Mouse (Mus musculus): ENCODE results near the gene Tnfrsf11a. TPM values are rescaled to one million over a fixed set of nuclear protein-coding genes. Genes with fewer than 3 reads are reported as not detected.
A peak's percentile ranks its signal among the peaks of the same experiment; 100 is the strongest.

Gene Tnfrsf11a
- 3.2 and 3.8 TPM in 2 replicates for polyA plus RNA-seq (2015; fragmentation: Nextera tagmentation; extraction: Ambion mirVana)

DNA sequence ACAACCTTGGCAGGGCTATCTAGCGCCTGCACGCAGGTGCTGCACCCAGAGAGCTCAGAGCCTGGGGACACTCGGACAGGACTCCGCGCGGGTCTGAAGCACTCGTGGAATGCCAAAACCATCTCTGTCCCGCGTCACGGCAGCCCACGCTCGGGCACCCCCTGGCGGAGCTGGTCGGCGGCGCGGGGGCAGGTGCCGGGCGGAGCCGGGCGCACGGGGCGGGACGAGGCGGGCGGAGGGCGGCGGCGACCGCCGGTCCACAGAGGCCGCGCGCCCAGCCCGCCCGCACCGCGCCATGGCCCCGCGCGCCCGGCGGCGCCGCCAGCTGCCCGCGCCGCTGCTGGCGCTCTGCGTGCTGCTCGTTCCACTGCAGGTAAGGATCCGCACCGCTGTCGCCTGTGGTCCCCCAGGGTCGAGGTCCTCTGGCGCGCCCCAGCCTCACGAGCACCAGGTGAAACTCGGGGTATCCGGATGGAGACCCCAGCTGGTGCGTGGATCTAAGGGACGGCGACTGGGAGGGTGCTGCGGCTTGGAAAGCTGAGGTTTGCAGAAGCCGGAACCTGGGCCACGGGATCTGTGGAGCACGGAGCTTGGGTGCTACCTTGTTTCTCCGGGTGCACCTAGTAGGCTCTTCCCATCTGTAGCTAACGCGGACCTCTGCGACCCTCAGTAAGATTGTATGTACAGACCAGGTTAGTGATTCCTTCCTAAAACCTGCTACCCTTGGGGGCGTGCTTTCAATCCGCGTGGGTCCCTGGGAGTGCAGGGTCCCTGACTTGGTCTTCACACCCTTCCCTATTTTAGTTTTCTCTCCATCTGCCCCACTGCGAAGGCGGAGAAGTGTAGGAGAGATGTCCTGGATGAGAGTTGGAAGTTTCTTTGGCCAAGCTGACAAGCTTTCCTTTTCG, at the start of gene Tnfrsf11a:
Gene Tnfrsf11a, plus strand, starts transcription at position 262 of the 908 bp plus-strand sequence.
- Histone ChIP-seq H3K9ac (ENCODE audit: low read length) (peak within 1 kb of the TSS; percentile 76), H3K27ac (replicated peaks) (peak within 1 kb of the TSS; percentile 40; the same call in 1 of the 2 replicates), H3K4me2 (replicated peaks; ENCODE audit: low read depth) (peak within 1 kb of the TSS; percentile 95), H3K36me3 (ENCODE audit: control insufficient read depth, insufficient read depth, low read length) (no peaks in the 10 kb centered on the region), H3K9me3 (ENCODE audit: control insufficient read depth, low read length) (no peaks in the 10 kb centered on the region), H3K4me1 (replicated peaks; ENCODE audit: control insufficient read depth, insufficient read depth) (no peaks in the 10 kb centered on the region), H3K4me3 (ENCODE audit: low read depth, low read length) (peak within 1 kb of the TSS; percentile 72), H3K27me3 (ENCODE audit: control insufficient read depth, insufficient read depth, low read length) (no peaks in the 10 kb centered on the region)
- ATAC-seq (ENCODE audit: low FRiP score, low TSS enrichment) (peak; percentile 93), DNase-seq (ENCODE audit: low spot score) (peak; percentile 80)
- TF ChIP-seq CTCF (IDR thresholded peaks at IDR 0.05; ENCODE audit: low read depth) (peak; percentile 69), EP300 (optimal IDR thresholded peaks at IDR 0.05) (no peak)
- 4% methylated on average over 60 of the region's 77 CpGs for WGBS

- WGBS = 72% methylated on average over 3 of the region's 3 CpGs
- ATAC-seq (ENCODE audit: low FRiP score, low TSS enrichment) = no peak
- 0 out of 2 replicates have a peak, but pooled peaks cover 3% of the 10 kb centered on the region for H3K36me3 ChIP-seq (ENCODE audit: control insufficient read depth, insufficient read depth, low read length)
These were observed 45.2 kb upstream of the Tnfrsf11a start for GRCm38 (mm10) chr1:105735318-105735717.

GRCm38 (mm10) chr1:105738334-105738733, 42.2 kb upstream of the Tnfrsf11a start:
- ATAC-seq (ENCODE audit: low FRiP score, low TSS enrichment) = no peak

More at GRCm38 (mm10) chr1:105735318-105735717, 45.2 kb upstream of the Tnfrsf11a start:
- Histone ChIP-seq H3K27me3 (ENCODE audit: control insufficient read depth, insufficient read depth, low read length) (no peaks in the 10 kb centered on the region), H3K27ac (replicated peaks) (no peak overlapping the region), H3K4me1 (replicated peaks; ENCODE audit: control insufficient read depth, insufficient read depth) (no peaks in the 10 kb centered on the region), H3K4me2 (replicated peaks; ENCODE audit: low read depth) (no peak overlapping the region), H3K9ac (ENCODE audit: low read length) (no peak overlapping the region), H3K9me3 (ENCODE audit: control insufficient read depth, low read length) (no peaks in the 10 kb centered on the region), H3K4me3 (ENCODE audit: low read depth, low read length) (no peak overlapping the region)
- peak; percentile 23 for DNase-seq (ENCODE audit: low spot score)
- TF ChIP-seq EP300 (optimal IDR thresholded peaks at IDR 0.05) (no peak), CTCF (IDR thresholded peaks at IDR 0.05; ENCODE audit: low read depth) (peak; percentile 51)

GRCm38 (mm10) chr1:105739493-105739892, 41.0 kb upstream of the Tnfrsf11a start:
- TF ChIP-seq CTCF (IDR thresholded peaks at IDR 0.05; ENCODE audit: low read depth) (no peak), EP300 (optimal IDR thresholded peaks at IDR 0.05) (no peak)

More at GRCm38 (mm10) chr1:105738334-105738733, 42.2 kb upstream of the Tnfrsf11a start:
- no peak for DNase-seq (ENCODE audit: low spot score)
- peaks cover 10% of the 10 kb centered on the region; the same call in 1 of the 2 replicates for H3K36me3 ChIP-seq (ENCODE audit: control insufficient read depth, insufficient read depth, low read length)
- H3K27me3 ChIP-seq (ENCODE audit: control insufficient read depth, insufficient read depth, low read length) = no peaks in the 10 kb centered on the region
- no peak overlapping the region for H3K4me2 ChIP-seq (replicated peaks; ENCODE audit: low read depth)
- no peak overlapping the region for H3K9ac ChIP-seq (ENCODE audit: low read length)
- H3K9me3 ChIP-seq (ENCODE audit: control insufficient read depth, low read length) = no peaks in the 10 kb centered on the region
- no peaks in the 10 kb centered on the region for H3K4me1 ChIP-seq (replicated peaks; ENCODE audit: control insufficient read depth, insufficient read depth)
- no peak overlapping the region for H3K4me3 ChIP-seq (ENCODE audit: low read depth, low read length)
- 78% methylated on average over 6 of the region's 6 CpGs for WGBS
- H3K27ac ChIP-seq (replicated peaks) = no peak overlapping the region
- TF ChIP-seq CTCF (IDR thresholded peaks at IDR 0.05; ENCODE audit: low read depth) (no peak), EP300 (optimal IDR thresholded peaks at IDR 0.05) (no peak)

GRCm38 (mm10) chr1:105742481-105742880, 38.0 kb upstream of the Tnfrsf11a start:
- Histone ChIP-seq H3K36me3 (ENCODE audit: control insufficient read depth, insufficient read depth, low read length) (peaks cover 16% of the 10 kb centered on the region), H3K4me1 (replicated peaks; ENCODE audit: control insufficient read depth, insufficient read depth) (no peaks in the 10 kb centered on the region), H3K4me2 (replicated peaks; ENCODE audit: low read depth) (no peak overlapping the region), H3K9ac (ENCODE audit: low read length) (no peak overlapping the region), H3K9me3 (ENCODE audit: control insufficient read depth, low read length) (no peaks in the 10 kb centered on the region), H3K4me3 (ENCODE audit: low read depth, low read length) (no peak overlapping the region), H3K27me3 (ENCODE audit: control insufficient read depth, insufficient read depth, low read length) (no peaks in the 10 kb centered on the region), H3K27ac (replicated peaks) (no peak overlapping the region)
- no peak for TF ChIP-seq CTCF (IDR thresholded peaks at IDR 0.05; ENCODE audit: low read depth)
- TF ChIP-seq EP300 (optimal IDR thresholded peaks at IDR 0.05) = no peak
- DNase-seq (ENCODE audit: low spot score) (no peak), ATAC-seq (ENCODE audit: low FRiP score, low TSS enrichment) (no peak)
- whole genome bisulfite sequencing = 78% methylated on average over 1 of the region's 1 CpGs

More at GRCm38 (mm10) chr1:105739493-105739892, 41.0 kb upstream of the Tnfrsf11a start:
- H3K9me3 ChIP-seq (ENCODE audit: control insufficient read depth, low read length) = no peaks in the 10 kb centered on the region
- no peaks in the 10 kb centered on the region for H3K27me3 ChIP-seq (ENCODE audit: control insufficient read depth, insufficient read depth, low read length)
- no peak overlapping the region for H3K4me2 ChIP-seq (replicated peaks; ENCODE audit: low read depth)
- H3K4me3 ChIP-seq (ENCODE audit: low read depth, low read length) = no peak overlapping the region
- no peaks in the 10 kb centered on the region for H3K4me1 ChIP-seq (replicated peaks; ENCODE audit: control insufficient read depth, insufficient read depth)
- ATAC-seq (ENCODE audit: low FRiP score, low TSS enrichment) (no peak), DNase-seq (ENCODE audit: low spot score) (no peak)
- H3K36me3 ChIP-seq (ENCODE audit: control insufficient read depth, insufficient read depth, low read length) = peaks cover 15% of the 10 kb centered on the region
- no peak overlapping the region for H3K9ac ChIP-seq (ENCODE audit: low read length)
- H3K27ac ChIP-seq (replicated peaks) = no peak overlapping the region

DNA sequence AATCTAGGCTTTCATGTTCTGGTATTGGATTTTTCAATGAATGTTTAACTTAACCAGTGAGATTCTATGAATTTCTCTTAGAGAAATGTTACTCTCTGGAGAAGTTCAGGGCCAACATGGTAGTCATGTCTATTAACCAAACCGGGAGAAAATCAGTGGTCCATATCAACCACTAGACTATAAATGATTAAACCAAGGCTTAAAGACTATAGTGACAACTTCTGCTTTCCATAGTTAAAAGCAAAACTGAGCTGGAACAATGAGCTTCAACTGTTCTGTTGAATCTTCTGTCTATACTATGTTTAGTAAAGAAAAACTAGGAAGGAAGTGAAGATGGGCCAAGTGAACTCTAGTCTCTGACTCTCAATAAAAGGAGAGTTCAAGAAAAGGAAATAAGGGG, 34.1 kb upstream of the Tnfrsf11a start:
- H3K4me3 ChIP-seq (ENCODE audit: low read depth, low read length) = no peak overlapping the region
- H3K36me3 ChIP-seq (ENCODE audit: control insufficient read depth, insufficient read depth, low read length) = peaks cover 16% of the 10 kb centered on the region
- no peak overlapping the region for H3K9ac ChIP-seq (ENCODE audit: low read length)
- DNase-seq (ENCODE audit: low spot score) (no peak), ATAC-seq (ENCODE audit: low FRiP score, low TSS enrichment) (no peak)
- WGBS = 91% methylated on average over 1 of the region's 1 CpGs
- no peaks in the 10 kb centered on the region for H3K27me3 ChIP-seq (ENCODE audit: control insufficient read depth, insufficient read depth, low read length)
- no peak overlapping the region for H3K4me2 ChIP-seq (replicated peaks; ENCODE audit: low read depth)
- H3K27ac ChIP-seq (replicated peaks) = no peak overlapping the region
- TF ChIP-seq EP300 (optimal IDR thresholded peaks at IDR 0.05) = no peak
- no peak for TF ChIP-seq CTCF (IDR thresholded peaks at IDR 0.05; ENCODE audit: low read depth)
- H3K9me3 ChIP-seq (ENCODE audit: control insufficient read depth, low read length) = no peaks in the 10 kb centered on the region
- no peaks in the 10 kb centered on the region for H3K4me1 ChIP-seq (replicated peaks; ENCODE audit: control insufficient read depth, insufficient read depth)

Measured in stomach, postnatal 0 days (tissue).